Mouse (Mus musculus) liver, embryonic 16.5 days (tissue): Measurements from ENCODE around the gene Fam185a. TPM values are rescaled to one million over a fixed set of nuclear protein-coding genes. Genes with fewer than 3 reads are reported as not detected.
A peak's percentile ranks its signal among the peaks of the same experiment; 100 is the strongest.

Source experiments
- ATAC-seq: fragments of 200-750 bp; cut with Nextera tagmentation; 2 replicates; pipeline ENCODE4 v1.8.0; 2017; ENCODE audit warnings: low read depth, mild to moderate bottlenecking, moderate number of reproducible peaks, moderate library complexity
- H3K27ac ChIP-seq: fragments of 300-500 bp; sonication (generic); 2 replicates; pipeline ENCODE4 v1.5.1; 2014; ENCODE audit warnings: mild to moderate bottlenecking, low read length
- H3K27me3 ChIP-seq: fragments of 300-500 bp; sonication (generic); 2 replicates; pipeline ENCODE4 v1.6.1; 2014; ENCODE audit warnings: low read depth, low read length, mixed read lengths; ENCODE audit not compliant: control insufficient read depth, insufficient read depth
- H3K36me3 ChIP-seq: fragments of 300-500 bp; sonication (generic); 2 replicates; pipeline ENCODE4 v1.6.1; 2014; ENCODE audit warnings: mild to moderate bottlenecking; ENCODE audit not compliant: control insufficient read depth, insufficient read depth
- H3K4me1 ChIP-seq: fragments of 300-500 bp; sonication (generic); 2 replicates; pipeline ENCODE4 v1.6.1; 2014; ENCODE audit warnings: low read depth, low read length, mixed read lengths; ENCODE audit not compliant: control insufficient read depth
- H3K4me2 ChIP-seq: fragments of 300-500 bp; sonication (generic); 2 replicates; pipeline ENCODE4 v1.6.1; 2014; ENCODE audit warnings: low read depth, low read length, mixed read lengths
- H3K4me3 ChIP-seq: fragments of 300-500 bp; sonication (generic); 2 replicates; pipeline ENCODE4 v1.5.1; 2014; ENCODE audit warnings: low read depth, mild to moderate bottlenecking, low read length
- H3K9ac ChIP-seq: fragments of 300-500 bp; sonication (generic); 2 replicates; pipeline ENCODE4 v1.6.1; 2014; ENCODE audit warnings: low read depth, low read length
- H3K9me3 ChIP-seq: fragments of 300-500 bp; sonication (generic); replicated peaks from 2 replicates; pipeline ENCODE4 v1.6.1; 2016; ENCODE audit warnings: low read length; ENCODE audit not compliant: control insufficient read depth
- WGBS: fragments of 180-500 bp; shearing (Covaris S2); extraction: QIAGEN DNeasy Blood & Tissue Kit; methylation state at CpG from one replicate; pipeline ENCODE4 v1.1.7; 2014; ENCODE audit not compliant: insufficient replicate concordance; 5-methylcytosine and 5-hydroxymethylcytosine counted together
- polyA plus RNA-seq: library from polyadenylated mRNA; unstranded; fragments of >200 nt; fragmentation: Nextera tagmentation; extraction: Ambion mirVana; gene quantifications from 2 replicates; pipeline ENCODE4 v1.2.1, GENCODE M21; 2015

The Fam185a gene
- polyA plus RNA-seq, 1 experiment from 2014 or later = 2.8 TPM

- Histone ChIP-seq H3K4me1 (no peaks in the 10 kb centered on the region), H3K27me3 (no peaks in the 10 kb centered on the region), H3K4me2 (no peak overlapping the region), H3K36me3 (no peaks in the 10 kb centered on the region), H3K4me3 (no peak overlapping the region), H3K9ac (no peak overlapping the region), H3K9me3 (no peaks in the 10 kb centered on the region), H3K27ac (no peak overlapping the region)
- 20% methylated on average over 1 of the region's 1 CpGs for WGBS
- ATAC-seq = no peak
Observed at GRCm38 (mm10) chr5:21414116-21414820, 10.5 kb upstream of the Fam185a start.

GRCm38 (mm10) chr5:21418613-21419012 lies 6.1 kb upstream of the Fam185a start:
- no peaks in the 10 kb centered on the region for H3K36me3 ChIP-seq
- no peak overlapping the region for H3K9ac ChIP-seq
- no peaks in the 10 kb centered on the region for H3K27me3 ChIP-seq
- no peak for ATAC-seq
- H3K4me3 ChIP-seq = no peak overlapping the region
- no peaks in the 10 kb centered on the region for H3K9me3 ChIP-seq
- no peak overlapping the region for H3K4me2 ChIP-seq
- WGBS = 50% methylated on average over 4 of the region's 4 CpGs
- H3K27ac ChIP-seq = no peak overlapping the region
- H3K4me1 ChIP-seq = no peaks in the 10 kb centered on the region

- H3K4me3 ChIP-seq = no peak overlapping the region
- no peak overlapping the region for H3K4me2 ChIP-seq
- no peak for ATAC-seq
Observed at GRCm38 (mm10) chr5:21420609-21421008, 4.1 kb upstream of the Fam185a start.

GRCm38 (mm10) chr5:21426666-21427065 lies 1.9 kb downstream of the Fam185a start:
- Histone ChIP-seq H3K4me3 (no peak overlapping the region), H3K9me3 (no peaks in the 10 kb centered on the region)

More at GRCm38 (mm10) chr5:21420609-21421008, 4.1 kb upstream of the Fam185a start:
- no peak overlapping the region for H3K9ac ChIP-seq
- peaks cover 4% of the 10 kb centered on the region for H3K4me1 ChIP-seq
- WGBS = 15% methylated on average over 1 of the region's 1 CpGs
- H3K9me3 ChIP-seq = no peaks in the 10 kb centered on the region
- no peaks in the 10 kb centered on the region for H3K36me3 ChIP-seq
- H3K27ac ChIP-seq = no peak overlapping the region
- no peaks in the 10 kb centered on the region for H3K27me3 ChIP-seq

GRCm38 (mm10) chr5:21434148-21434929 lies 9.6 kb downstream of the Fam185a start:
- 70% methylated on average over 11 of the region's 11 CpGs for WGBS
- Histone ChIP-seq H3K4me2 (no peak overlapping the region), H3K9me3 (no peaks in the 10 kb centered on the region), H3K27me3 (no peaks in the 10 kb centered on the region), H3K4me1 (no peaks in the 10 kb centered on the region), H3K4me3 (no peak overlapping the region), H3K9ac (no peak overlapping the region), H3K36me3 (no peaks in the 10 kb centered on the region), H3K27ac (no peak overlapping the region)
- ATAC-seq = no peak

More at GRCm38 (mm10) chr5:21426666-21427065, 1.9 kb downstream of the Fam185a start:
- Histone ChIP-seq H3K36me3 (no peaks in the 10 kb centered on the region), H3K9ac (no peak overlapping the region), H3K27me3 (no peaks in the 10 kb centered on the region), H3K4me1 (peaks cover 19% of the 10 kb centered on the region), H3K4me2 (peak overlapping the region; percentile 93), H3K27ac (no peak overlapping the region)
- no peak for ATAC-seq
- 88% methylated on average over 6 of the region's 6 CpGs for WGBS

- 78% methylated on average over 8 of the region's 8 CpGs for WGBS
- Histone ChIP-seq H3K27ac (no peak overlapping the region), H3K27me3 (no peaks in the 10 kb centered on the region), H3K4me3 (no peak overlapping the region), H3K4me1 (no peaks in the 10 kb centered on the region), H3K9me3 (no peaks in the 10 kb centered on the region), H3K9ac (no peak overlapping the region), H3K36me3 (no peaks in the 10 kb centered on the region), H3K4me2 (no peak overlapping the region)
- ATAC-seq = no peak
Observed at GRCm38 (mm10) chr5:21436471-21436975, 11.8 kb downstream of the Fam185a start.

- Histone ChIP-seq H3K4me2 (no peak overlapping the region), H3K4me3 (no peak overlapping the region), H3K27me3 (no peaks in the 10 kb centered on the region), H3K36me3 (no peaks in the 10 kb centered on the region), H3K4me1 (no peaks in the 10 kb centered on the region), H3K27ac (no peak overlapping the region), H3K9me3 (no peaks in the 10 kb centered on the region), H3K9ac (no peak overlapping the region)
- WGBS = 75% methylated on average over 9 of the region's 9 CpGs
- ATAC-seq = no peak
Observed at GRCm38 (mm10) chr5:21438428-21438827, 13.7 kb downstream of the Fam185a start.

- H3K9me3 ChIP-seq = no peaks in the 10 kb centered on the region
- no peak overlapping the region for H3K4me3 ChIP-seq
- H3K9ac ChIP-seq = no peak overlapping the region
- no peak overlapping the region for H3K27ac ChIP-seq
- no peak for ATAC-seq
- WGBS = 77% methylated on average over 7 of the region's 7 CpGs
- H3K4me1 ChIP-seq = no peaks in the 10 kb centered on the region
- H3K27me3 ChIP-seq = no peaks in the 10 kb centered on the region
- H3K36me3 ChIP-seq = no peaks in the 10 kb centered on the region
- H3K4me2 ChIP-seq = no peak overlapping the region
Observed at GRCm38 (mm10) chr5:21439446-21440110, 14.8 kb downstream of the Fam185a start.
